Mouse (Mus musculus): ENCODE measurements at regions not wholly inside any gene's neighbourhood (a gene's known extent, or its start where the extent isn't known, plus 50 kb on each side); places are given as distances from the start of the nearest gene placed in this dataset.

DNA sequence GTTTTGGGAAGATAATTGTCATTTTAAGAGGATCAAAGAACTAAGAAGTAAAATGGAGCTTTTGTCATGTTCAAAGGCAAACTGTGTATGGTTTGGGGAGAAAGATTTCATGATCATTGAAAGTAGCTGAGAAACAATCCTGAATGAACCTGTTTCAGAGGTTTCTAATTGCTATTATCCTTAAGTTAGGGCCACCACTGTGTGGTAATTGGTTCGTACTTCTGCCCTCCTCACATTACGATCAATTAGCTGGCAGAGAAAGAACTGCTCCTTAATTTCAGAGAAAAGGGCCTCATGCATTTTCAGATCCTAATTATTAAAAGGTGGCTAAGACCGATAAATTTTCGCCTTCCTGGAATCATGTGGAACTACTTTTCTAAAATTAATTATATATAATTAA is 208.6 kb downstream of the Etv1 start:
- WGBS = 89% methylated on average over 4 of the region's 4 CpGs
- Histone ChIP-seq H3K27me3 (ENCODE audit: control insufficient read depth, insufficient read depth, low read length) (no peaks in the 10 kb centered on the region), H3K4me3 (ENCODE audit: low read depth, low read length) (no peak overlapping the region), H3K27ac (ENCODE audit: low read depth) (no peak overlapping the region), H3K4me1 (ENCODE audit: control insufficient read depth, insufficient read depth) (no peaks in the 10 kb centered on the region), H3K9me3 (replicated peaks; ENCODE audit: control insufficient read depth, low read length) (no peaks in the 10 kb centered on the region), H3K4me2 (ENCODE audit: low read depth, low read length) (no peak overlapping the region), H3K36me3 (replicated peaks; ENCODE audit: control insufficient read depth, insufficient read depth, low read length) (no peaks in the 10 kb centered on the region), H3K9ac (replicated peaks; ENCODE audit: low read depth, low read length) (no peak overlapping the region)
- DNase-seq (ENCODE audit: low spot score) (no peak), ATAC-seq (ENCODE audit: insufficient read depth, low read depth) (no peak)
- TF ChIP-seq CTCF (IDR thresholded peaks at IDR 0.05; ENCODE audit: low read depth) = no peak
- TF ChIP-seq EP300 (IDR thresholded peaks at IDR 0.05; ENCODE audit: low read depth) = no peak

DNA sequence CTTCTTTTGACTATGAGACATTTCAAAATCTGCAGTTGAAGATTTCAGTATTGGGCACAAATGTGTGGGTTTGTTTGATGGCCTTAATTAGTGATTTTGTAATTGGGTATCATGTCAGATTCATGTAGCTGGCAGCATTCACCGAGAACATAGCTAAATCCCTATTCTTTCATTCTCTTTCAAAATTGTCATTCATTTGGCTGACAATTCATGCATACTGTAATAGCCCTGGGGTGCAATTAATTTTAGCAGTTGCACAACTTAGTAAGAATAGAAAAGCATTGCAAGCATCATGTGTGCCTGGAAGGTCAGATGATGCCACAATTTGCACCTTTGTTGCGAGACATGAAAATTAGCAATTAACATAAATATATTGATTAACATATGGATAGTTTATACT is 248.0 kb downstream of the Etv1 start:
- Histone ChIP-seq H3K4me1 (ENCODE audit: control insufficient read depth, insufficient read depth) (no peaks in the 10 kb centered on the region), H3K4me2 (ENCODE audit: low read depth, low read length) (no peak overlapping the region), H3K9me3 (replicated peaks; ENCODE audit: control insufficient read depth, low read length) (no peaks in the 10 kb centered on the region), H3K9ac (replicated peaks; ENCODE audit: low read depth, low read length) (no peak overlapping the region), H3K36me3 (replicated peaks; ENCODE audit: control insufficient read depth, insufficient read depth, low read length) (no peaks in the 10 kb centered on the region), H3K27me3 (ENCODE audit: control insufficient read depth, insufficient read depth, low read length) (no peaks in the 10 kb centered on the region), H3K4me3 (ENCODE audit: low read depth, low read length) (no peak overlapping the region), H3K27ac (ENCODE audit: low read depth) (no peak overlapping the region)
- no peak for ATAC-seq (ENCODE audit: insufficient read depth, low read depth)
- no peak for TF ChIP-seq EP300 (IDR thresholded peaks at IDR 0.05; ENCODE audit: low read depth)
- TF ChIP-seq CTCF (IDR thresholded peaks at IDR 0.05; ENCODE audit: low read depth) = no peak
- WGBS = 72% methylated on average over 2 of the region's 2 CpGs
- DNase-seq (ENCODE audit: low spot score) = no peak

DNA sequence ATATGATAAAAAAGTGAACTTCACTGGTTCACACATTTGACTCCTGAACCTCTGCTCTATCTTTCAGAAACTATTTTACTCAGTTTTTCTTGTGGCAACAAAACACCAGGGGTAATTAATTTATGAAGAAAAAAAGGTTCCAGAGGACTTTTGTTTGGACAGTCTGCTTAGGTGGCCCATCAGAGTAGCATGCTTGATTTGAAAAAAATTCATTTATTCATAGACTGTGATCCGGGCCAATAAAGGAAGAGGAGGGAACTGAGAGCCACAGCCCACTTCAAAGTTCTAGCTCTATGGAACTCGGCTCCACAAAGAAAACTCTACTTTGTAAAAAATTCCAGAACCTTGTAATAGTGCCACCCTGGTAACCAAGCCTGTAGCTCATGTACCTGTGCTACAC is 248.8 kb downstream of the Etv1 start:
- H3K9ac ChIP-seq (replicated peaks; ENCODE audit: low read depth, low read length) = no peak overlapping the region
- H3K9me3 ChIP-seq (replicated peaks; ENCODE audit: control insufficient read depth, low read length) = no peaks in the 10 kb centered on the region
- DNase-seq (ENCODE audit: low spot score) (no peak), ATAC-seq (ENCODE audit: insufficient read depth, low read depth) (no peak)
- H3K4me2 ChIP-seq (ENCODE audit: low read depth, low read length) = no peak overlapping the region
- no peak for TF ChIP-seq EP300 (IDR thresholded peaks at IDR 0.05; ENCODE audit: low read depth)
- no peak for TF ChIP-seq CTCF (IDR thresholded peaks at IDR 0.05; ENCODE audit: low read depth)
- H3K4me1 ChIP-seq (ENCODE audit: control insufficient read depth, insufficient read depth) = no peaks in the 10 kb centered on the region
- no peak overlapping the region for H3K4me3 ChIP-seq (ENCODE audit: low read depth, low read length)
- 71% methylated on average over 2 of the region's 2 CpGs for WGBS
- no peaks in the 10 kb centered on the region for H3K36me3 ChIP-seq (replicated peaks; ENCODE audit: control insufficient read depth, insufficient read depth, low read length)
- H3K27me3 ChIP-seq (ENCODE audit: control insufficient read depth, insufficient read depth, low read length) = no peaks in the 10 kb centered on the region
- no peak overlapping the region for H3K27ac ChIP-seq (ENCODE audit: low read depth)

DNA sequence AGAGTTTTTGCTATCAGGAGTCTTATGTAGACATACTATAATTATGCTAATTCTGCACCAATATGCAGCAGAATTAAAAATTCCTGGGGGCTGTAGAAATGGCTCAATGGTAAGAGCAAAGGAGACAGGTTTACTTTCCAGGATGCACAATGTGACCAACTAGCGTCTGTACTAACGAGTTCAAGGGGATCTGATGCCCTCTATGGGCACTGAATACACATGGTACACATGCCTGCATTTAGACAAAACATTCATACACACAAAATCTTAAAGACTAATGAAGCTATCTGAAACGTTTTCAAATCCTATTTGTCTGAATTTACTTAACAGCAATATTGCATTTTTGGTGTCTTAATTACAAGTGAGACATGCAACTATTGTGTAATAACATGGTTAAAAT is 254.8 kb downstream of the Etv1 start:
- H3K27ac ChIP-seq (ENCODE audit: low read depth) = no peak overlapping the region
- whole genome bisulfite sequencing = 65% methylated on average over 3 of the region's 3 CpGs
- no peak for ATAC-seq (ENCODE audit: insufficient read depth, low read depth)

DNA sequence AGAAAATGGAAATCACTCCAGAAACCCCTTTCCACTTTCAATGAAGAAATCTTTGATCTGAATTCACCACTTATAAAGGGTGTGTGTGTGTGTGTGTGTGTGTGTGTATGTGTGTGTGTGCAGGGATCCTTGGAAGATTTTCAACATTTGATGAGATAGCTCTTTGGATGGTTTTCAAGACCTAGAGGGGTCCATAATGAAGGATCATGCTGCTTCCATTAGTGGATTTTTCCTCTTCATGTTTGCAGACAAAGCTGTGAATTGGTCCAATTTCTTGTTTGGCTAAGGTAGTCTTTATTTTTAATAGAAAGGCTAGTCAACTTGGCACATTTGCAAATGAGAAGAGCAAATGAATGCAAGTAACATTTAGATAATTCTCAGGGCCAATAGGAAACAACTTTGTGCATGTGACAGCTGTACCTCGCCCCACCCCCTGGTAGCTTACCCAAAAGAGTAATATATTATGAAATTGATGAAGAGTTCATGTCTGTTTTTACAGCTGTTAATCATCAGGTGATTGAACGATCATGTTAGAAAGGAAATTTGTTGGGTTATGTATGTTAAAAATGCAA is 257.4 kb downstream of the Etv1 start:
- no peak for DNase-seq (ENCODE audit: low spot score)
- Histone ChIP-seq H3K9ac (replicated peaks; ENCODE audit: low read depth, low read length) (no peak overlapping the region), H3K4me2 (ENCODE audit: low read depth, low read length) (no peak overlapping the region), H3K9me3 (replicated peaks; ENCODE audit: control insufficient read depth, low read length) (no peaks in the 10 kb centered on the region), H3K4me3 (ENCODE audit: low read depth, low read length) (no peak overlapping the region), H3K36me3 (replicated peaks; ENCODE audit: control insufficient read depth, insufficient read depth, low read length) (no peaks in the 10 kb centered on the region), H3K27me3 (ENCODE audit: control insufficient read depth, insufficient read depth, low read length) (no peaks in the 10 kb centered on the region), H3K27ac (ENCODE audit: low read depth) (no peak overlapping the region), H3K4me1 (ENCODE audit: control insufficient read depth, insufficient read depth) (no peaks in the 10 kb centered on the region)
- no peak for ATAC-seq (ENCODE audit: insufficient read depth, low read depth)
- no peak for TF ChIP-seq EP300 (IDR thresholded peaks at IDR 0.05; ENCODE audit: low read depth)
- TF ChIP-seq CTCF (IDR thresholded peaks at IDR 0.05; ENCODE audit: low read depth) = no peak
- 75% methylated on average over 2 of the region's 2 CpGs for WGBS

More for the DNA sequence above, 254.8 kb downstream of the Etv1 start:
- Histone ChIP-seq H3K4me1 (ENCODE audit: control insufficient read depth, insufficient read depth) (no peaks in the 10 kb centered on the region), H3K9ac (replicated peaks; ENCODE audit: low read depth, low read length) (no peak overlapping the region), H3K4me2 (ENCODE audit: low read depth, low read length) (no peak overlapping the region), H3K27me3 (ENCODE audit: control insufficient read depth, insufficient read depth, low read length) (no peaks in the 10 kb centered on the region), H3K9me3 (replicated peaks; ENCODE audit: control insufficient read depth, low read length) (no peaks in the 10 kb centered on the region), H3K4me3 (ENCODE audit: low read depth, low read length) (no peak overlapping the region), H3K36me3 (replicated peaks; ENCODE audit: control insufficient read depth, insufficient read depth, low read length) (no peaks in the 10 kb centered on the region)
- no peak for DNase-seq (ENCODE audit: low spot score)
- no peak for TF ChIP-seq EP300 (IDR thresholded peaks at IDR 0.05; ENCODE audit: low read depth)
- TF ChIP-seq CTCF (IDR thresholded peaks at IDR 0.05; ENCODE audit: low read depth) = no peak

DNA sequence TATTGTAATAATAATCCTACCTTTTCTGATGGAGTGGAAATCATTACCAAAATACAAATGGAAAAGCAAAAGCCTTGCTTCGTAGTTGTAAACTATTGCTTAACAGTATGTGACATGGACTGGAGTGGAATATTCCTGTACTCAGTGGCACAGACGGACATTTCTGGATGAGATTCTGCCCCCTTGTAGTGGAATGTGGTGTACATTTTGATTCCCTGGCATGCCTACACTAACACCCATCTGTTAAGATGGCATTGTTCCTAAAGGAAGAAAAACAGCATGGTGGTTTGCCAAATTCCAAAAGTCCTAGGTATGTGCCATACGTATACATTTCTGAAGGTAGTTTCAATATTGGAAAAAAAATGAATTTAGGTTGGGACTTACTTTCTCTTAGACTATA is 258.9 kb downstream of the Etv1 start:
- no peaks in the 10 kb centered on the region for H3K4me1 ChIP-seq (ENCODE audit: control insufficient read depth, insufficient read depth)
- no peak for ATAC-seq (ENCODE audit: insufficient read depth, low read depth)
- no peak overlapping the region for H3K4me3 ChIP-seq (ENCODE audit: low read depth, low read length)
- TF ChIP-seq CTCF (IDR thresholded peaks at IDR 0.05; ENCODE audit: low read depth) (no peak), EP300 (IDR thresholded peaks at IDR 0.05; ENCODE audit: low read depth) (no peak)
- no peaks in the 10 kb centered on the region for H3K9me3 ChIP-seq (replicated peaks; ENCODE audit: control insufficient read depth, low read length)
- H3K36me3 ChIP-seq (replicated peaks; ENCODE audit: control insufficient read depth, insufficient read depth, low read length) = no peaks in the 10 kb centered on the region
- 71% methylated on average over 3 of the region's 3 CpGs for WGBS
- no peak overlapping the region for H3K9ac ChIP-seq (replicated peaks; ENCODE audit: low read depth, low read length)
- no peak overlapping the region for H3K4me2 ChIP-seq (ENCODE audit: low read depth, low read length)
- no peak overlapping the region for H3K27ac ChIP-seq (ENCODE audit: low read depth)
- no peaks in the 10 kb centered on the region for H3K27me3 ChIP-seq (ENCODE audit: control insufficient read depth, insufficient read depth, low read length)
- no peak for DNase-seq (ENCODE audit: low spot score)

All from heart, postnatal 0 days (tissue).